Mouse (Mus musculus): ENCODE measurements around the gene Tbxa2r. TPM values are rescaled to one million over a fixed set of nuclear protein-coding genes. Genes with fewer than 3 reads are reported as not detected.

Tbxa2r gene
- polyA plus RNA-seq, 1 experiment from 2014 or later, result 21.7 TPM

- Histone ChIP-seq H3K4me3 (replicated peaks) (no peak overlapping the region), H3K36me3 (no peaks in the 10 kb centered on the region), H3K4me2 (replicated peaks) (no peak overlapping the region), H3K27ac (no peak overlapping the region), H3K9me3 (no peaks in the 10 kb centered on the region), H3K4me1 (replicated peaks) (peaks cover 35% of the 10 kb centered on the region), H3K9ac (peak overlapping the region; percentile 13; the same call in 1 of the 2 replicates), H3K27me3 (replicated peaks) (no peaks in the 10 kb centered on the region)
- WGBS, result 74% methylated on average over 9 of the region's 9 CpGs
- ATAC-seq, result no peak
Observed at GRCm38 (mm10) chr10:81354738-81355477, 26.4 kb downstream of the Tbxa2r start.

- Histone ChIP-seq H3K27me3 (replicated peaks) (no peaks in the 10 kb centered on the region), H3K4me1 (replicated peaks) (peaks cover 38% of the 10 kb centered on the region), H3K27ac (no peak overlapping the region), H3K36me3 (no peaks in the 10 kb centered on the region), H3K4me2 (replicated peaks) (no peak overlapping the region), H3K9me3 (no peaks in the 10 kb centered on the region), H3K9ac (no peak overlapping the region), H3K4me3 (replicated peaks) (no peak overlapping the region)
- 88% methylated on average over 4 of the region's 4 CpGs for WGBS
- ATAC-seq, result no peak
Observed at GRCm38 (mm10) chr10:81355533-81355932, 27.0 kb downstream of the Tbxa2r start.

- Histone ChIP-seq H3K27me3 (replicated peaks) (no peaks in the 10 kb centered on the region), H3K4me1 (replicated peaks) (peaks cover 42% of the 10 kb centered on the region), H3K36me3 (peaks cover 3% of the 10 kb centered on the region; the same call in 1 of the 2 replicates), H3K27ac (no peak overlapping the region), H3K4me3 (replicated peaks) (no peak overlapping the region), H3K4me2 (replicated peaks) (peak overlapping the region; percentile 99), H3K9ac (no peak overlapping the region), H3K9me3 (no peaks in the 10 kb centered on the region)
- WGBS, result 54% methylated on average over 12 of the region's 12 CpGs
- no peak for ATAC-seq
Observed at GRCm38 (mm10) chr10:81356352-81356990, 27.9 kb downstream of the Tbxa2r start.

GRCm38 (mm10) chr10:81356991-81357844 lies 28.7 kb downstream of the Tbxa2r start, which contains the start of gene Mfsd12:
Gene Mfsd12 (plus strand): TSS chr10:81357491.
- peaks cover 37% of the 10 kb centered on the region for H3K4me1 ChIP-seq (replicated peaks)

GRCm38 (mm10) chr10:81358209-81358608 lies 29.7 kb downstream of the Tbxa2r start:
- Histone ChIP-seq H3K4me1 (replicated peaks) (peaks cover 44% of the 10 kb centered on the region), H3K9me3 (no peaks in the 10 kb centered on the region), H3K27me3 (replicated peaks) (0 out of 2 replicates have a peak, but pooled peaks cover under 1% of the 10 kb centered on the region), H3K36me3 (peaks cover 3% of the 10 kb centered on the region; the same call in 1 of the 2 replicates), H3K9ac (peak overlapping the region; percentile 91), H3K27ac (peak overlapping the region; percentile 59), H3K4me2 (replicated peaks) (peak overlapping the region; percentile 99), H3K4me3 (replicated peaks) (peak overlapping the region; percentile 88)
- ATAC-seq, result no peak
- WGBS, result 35% methylated on average over 4 of the region's 4 CpGs

More at GRCm38 (mm10) chr10:81356991-81357844, 28.7 kb downstream of the Tbxa2r start, which contains the start of gene Mfsd12:
- Histone ChIP-seq H3K9me3 (no peaks in the 10 kb centered on the region), H3K9ac (peak within 1 kb of the TSS; percentile 91), H3K36me3 (peaks cover 3% of the 10 kb centered on the region; the same call in 1 of the 2 replicates), H3K27ac (peak within 1 kb of the TSS; percentile 59), H3K27me3 (replicated peaks) (no peaks in the 10 kb centered on the region), H3K4me3 (replicated peaks) (peak within 1 kb of the TSS; percentile 88), H3K4me2 (replicated peaks) (peak within 1 kb of the TSS; percentile 99)
- WGBS, result 2% methylated on average over 79 of the region's 79 CpGs
- peak; percentile 90 for ATAC-seq

- ATAC-seq, result peak; percentile 24
- peaks cover 3% of the 10 kb centered on the region; the same call in 1 of the 2 replicates for H3K36me3 ChIP-seq
- H3K27me3 ChIP-seq (replicated peaks), result peaks cover 7% of the 10 kb centered on the region
- peak overlapping the region; percentile 88; the same call in 1 of the 2 replicates for H3K4me3 ChIP-seq (replicated peaks)
- H3K4me1 ChIP-seq (replicated peaks), result peaks cover 50% of the 10 kb centered on the region
- 63% methylated on average over 1 of the region's 1 CpGs for WGBS
- peak overlapping the region; percentile 99 for H3K4me2 ChIP-seq (replicated peaks)
- peak overlapping the region; percentile 91; the same call in 1 of the 2 replicates for H3K9ac ChIP-seq
- no peaks in the 10 kb centered on the region for H3K9me3 ChIP-seq
- H3K27ac ChIP-seq, result peak overlapping the region; percentile 59
Observed at GRCm38 (mm10) chr10:81358841-81359240, 30.3 kb downstream of the Tbxa2r start.

- Histone ChIP-seq H3K27me3 (replicated peaks) (peaks cover 10% of the 10 kb centered on the region), H3K9me3 (no peaks in the 10 kb centered on the region), H3K9ac (peak overlapping the region; percentile 12; the same call in 1 of the 2 replicates), H3K4me2 (replicated peaks) (no peak overlapping the region; the same call in 1 of the 2 replicates), H3K4me1 (replicated peaks) (peaks cover 69% of the 10 kb centered on the region), H3K27ac (no peak overlapping the region), H3K4me3 (replicated peaks) (no peak overlapping the region), H3K36me3 (peaks cover 3% of the 10 kb centered on the region; the same call in 1 of the 2 replicates)
- ATAC-seq, result no peak
- 56% methylated on average over 8 of the region's 8 CpGs for WGBS
Observed at GRCm38 (mm10) chr10:81360721-81361120, 32.2 kb downstream of the Tbxa2r start.

- 69% methylated on average over 12 of the region's 12 CpGs for WGBS
- Histone ChIP-seq H3K9me3 (no peaks in the 10 kb centered on the region), H3K4me2 (replicated peaks) (no peak overlapping the region; the same call in 1 of the 2 replicates), H3K4me1 (replicated peaks) (peaks cover 69% of the 10 kb centered on the region), H3K9ac (no peak overlapping the region), H3K4me3 (replicated peaks) (no peak overlapping the region), H3K27me3 (replicated peaks) (peaks cover 10% of the 10 kb centered on the region), H3K27ac (0 out of 2 replicates have a peak overlapping the region, but pooled peaks have one; percentile 29), H3K36me3 (peaks cover 12% of the 10 kb centered on the region)
- peak; percentile 11; the same call in 1 of the 2 replicates for ATAC-seq
Observed at GRCm38 (mm10) chr10:81362336-81362949, 33.9 kb downstream of the Tbxa2r start.

GRCm38 (mm10) chr10:81363436-81364346 lies 35.2 kb downstream of the Tbxa2r start:
- Histone ChIP-seq H3K4me1 (replicated peaks) (peaks cover 59% of the 10 kb centered on the region), H3K9ac (peak overlapping the region; percentile 44), H3K4me2 (replicated peaks) (peak overlapping the region; percentile 66), H3K27me3 (replicated peaks) (peaks cover 10% of the 10 kb centered on the region), H3K36me3 (peaks cover 24% of the 10 kb centered on the region), H3K27ac (no peak overlapping the region), H3K9me3 (no peaks in the 10 kb centered on the region), H3K4me3 (replicated peaks) (peak overlapping the region; percentile 25)
- WGBS, result 13% methylated on average over 53 of the region's 54 CpGs
- no peak for ATAC-seq

GRCm38 (mm10) chr10:81364666-81365065 lies 36.1 kb downstream of the Tbxa2r start:
- WGBS, result 9% methylated on average over 28 of the region's 28 CpGs
- Histone ChIP-seq H3K9me3 (no peaks in the 10 kb centered on the region), H3K4me3 (replicated peaks) (peak overlapping the region; percentile 25), H3K27ac (peak overlapping the region; percentile 3), H3K4me2 (replicated peaks) (peak overlapping the region; percentile 66), H3K9ac (peak overlapping the region; percentile 44), H3K4me1 (replicated peaks) (peaks cover 53% of the 10 kb centered on the region), H3K27me3 (replicated peaks) (peaks cover 10% of the 10 kb centered on the region), H3K36me3 (peaks cover 34% of the 10 kb centered on the region)
- ATAC-seq, result peak; percentile 26
